Mouse (Mus musculus): ENCODE data around the gene Rpl7a. TPM values are rescaled to one million over a fixed set of nuclear protein-coding genes. Genes with fewer than 3 reads are reported as not detected.
A peak's percentile ranks its signal among the peaks of the same experiment; 100 is the strongest.

The Rpl7a gene
- polyA plus RNA-seq, 1 experiment from 2014 or later = 513 TPM

DNA sequence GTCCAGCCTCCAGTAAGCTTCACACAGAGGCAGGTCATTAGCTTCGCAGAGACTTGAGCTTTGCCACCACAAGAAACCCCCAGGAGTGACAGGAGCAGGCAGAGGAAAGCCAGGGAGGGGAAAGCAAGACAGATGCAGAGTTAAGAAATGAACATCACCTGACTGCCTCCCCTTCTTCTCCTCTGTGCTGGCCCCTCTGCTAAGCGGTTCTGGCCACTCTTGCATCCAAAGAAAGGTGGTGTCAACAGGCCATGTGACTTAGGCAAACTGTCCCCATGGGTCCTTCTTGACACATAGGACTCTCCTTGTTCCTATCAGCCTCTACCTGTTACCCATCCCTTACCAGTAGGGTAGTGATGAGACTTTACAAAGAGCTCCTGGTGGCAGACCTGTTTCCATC is 4.6 kb upstream of the Rpl7a start:
- H3K27me3 ChIP-seq (ENCODE audit: insufficient read depth, poor library complexity, severe bottlenecking) = no peaks in the 10 kb centered on the region
- H3K4me1 ChIP-seq = peaks cover 38% of the 10 kb centered on the region
- peaks cover 38% of the 10 kb centered on the region for H3K36me3 ChIP-seq
- no peak for DNase-seq (ENCODE audit: low spot score)
- H3K4me3 ChIP-seq = no peak overlapping the region
- H3K27ac ChIP-seq = no peak overlapping the region
- H3K9me3 ChIP-seq = no peaks in the 10 kb centered on the region
- 83% methylated on average over 2 of the region's 2 CpGs for WGBS

- Histone ChIP-seq H3K4me1 (peaks cover 36% of the 10 kb centered on the region), H3K27me3 (ENCODE audit: insufficient read depth, poor library complexity, severe bottlenecking) (no peaks in the 10 kb centered on the region), H3K36me3 (peaks cover 39% of the 10 kb centered on the region), H3K27ac (no peak overlapping the region), H3K9me3 (no peaks in the 10 kb centered on the region), H3K4me3 (no peak overlapping the region)
- no peak for DNase-seq (ENCODE audit: low spot score)
- 93% methylated on average over 3 of the region's 3 CpGs for WGBS
These were observed 4.1 kb upstream of the Rpl7a start for GRCm38 (mm10) chr2:26906431-26906830.

DNA sequence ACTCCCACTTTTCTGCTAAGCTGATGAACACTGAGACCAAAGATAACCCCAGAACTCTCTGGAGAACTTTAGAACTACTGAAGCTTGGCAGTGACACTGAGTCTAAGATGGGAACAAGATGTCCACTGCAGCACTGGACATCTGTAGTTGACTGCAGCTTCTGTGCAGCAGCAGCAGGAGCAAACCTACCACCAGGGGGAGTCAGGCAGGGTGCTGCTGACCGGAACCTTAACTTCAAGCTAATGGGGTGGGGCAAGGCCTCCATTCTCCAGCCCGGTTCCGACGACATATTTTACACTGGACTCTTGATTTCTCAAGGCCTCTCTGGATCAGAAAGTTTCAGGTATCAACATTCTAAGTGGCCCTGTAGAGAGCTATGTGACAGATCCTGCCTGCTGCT is 3.5 kb upstream of the Rpl7a start:
- no peaks in the 10 kb centered on the region for H3K27me3 ChIP-seq (ENCODE audit: insufficient read depth, poor library complexity, severe bottlenecking)
- H3K4me1 ChIP-seq = peaks cover 36% of the 10 kb centered on the region
- no peaks in the 10 kb centered on the region for H3K9me3 ChIP-seq
- 59% methylated on average over 4 of the region's 4 CpGs for WGBS
- H3K36me3 ChIP-seq = peaks cover 46% of the 10 kb centered on the region
- H3K4me3 ChIP-seq = no peak overlapping the region
- DNase-seq (ENCODE audit: low spot score) = no peak
- no peak overlapping the region for H3K27ac ChIP-seq

GRCm38 (mm10) chr2:26908710-26909386 is 1.7 kb upstream of the Rpl7a start:
- no peaks in the 10 kb centered on the region for H3K9me3 ChIP-seq
- 81% methylated on average over 18 of the region's 18 CpGs for WGBS
- H3K4me3 ChIP-seq = peak overlapping the region; percentile 88
- no peak for DNase-seq (ENCODE audit: low spot score)
- H3K27ac ChIP-seq = peak overlapping the region; percentile 17; the same call in 1 of the 2 replicates
- no peaks in the 10 kb centered on the region for H3K27me3 ChIP-seq (ENCODE audit: insufficient read depth, poor library complexity, severe bottlenecking)
- H3K36me3 ChIP-seq = peaks cover 63% of the 10 kb centered on the region
- H3K4me1 ChIP-seq = peaks cover 34% of the 10 kb centered on the region

GRCm38 (mm10) chr2:26909387-26909784 is 1.2 kb upstream of the Rpl7a start:
- peaks cover 68% of the 10 kb centered on the region for H3K36me3 ChIP-seq
- peak overlapping the region; percentile 96 for H3K27ac ChIP-seq
- peak overlapping the region; percentile 88 for H3K4me3 ChIP-seq
- no peaks in the 10 kb centered on the region for H3K9me3 ChIP-seq
- H3K27me3 ChIP-seq (ENCODE audit: insufficient read depth, poor library complexity, severe bottlenecking) = no peaks in the 10 kb centered on the region
- peaks cover 32% of the 10 kb centered on the region for H3K4me1 ChIP-seq
- DNase-seq (ENCODE audit: low spot score) = no peak

DNA sequence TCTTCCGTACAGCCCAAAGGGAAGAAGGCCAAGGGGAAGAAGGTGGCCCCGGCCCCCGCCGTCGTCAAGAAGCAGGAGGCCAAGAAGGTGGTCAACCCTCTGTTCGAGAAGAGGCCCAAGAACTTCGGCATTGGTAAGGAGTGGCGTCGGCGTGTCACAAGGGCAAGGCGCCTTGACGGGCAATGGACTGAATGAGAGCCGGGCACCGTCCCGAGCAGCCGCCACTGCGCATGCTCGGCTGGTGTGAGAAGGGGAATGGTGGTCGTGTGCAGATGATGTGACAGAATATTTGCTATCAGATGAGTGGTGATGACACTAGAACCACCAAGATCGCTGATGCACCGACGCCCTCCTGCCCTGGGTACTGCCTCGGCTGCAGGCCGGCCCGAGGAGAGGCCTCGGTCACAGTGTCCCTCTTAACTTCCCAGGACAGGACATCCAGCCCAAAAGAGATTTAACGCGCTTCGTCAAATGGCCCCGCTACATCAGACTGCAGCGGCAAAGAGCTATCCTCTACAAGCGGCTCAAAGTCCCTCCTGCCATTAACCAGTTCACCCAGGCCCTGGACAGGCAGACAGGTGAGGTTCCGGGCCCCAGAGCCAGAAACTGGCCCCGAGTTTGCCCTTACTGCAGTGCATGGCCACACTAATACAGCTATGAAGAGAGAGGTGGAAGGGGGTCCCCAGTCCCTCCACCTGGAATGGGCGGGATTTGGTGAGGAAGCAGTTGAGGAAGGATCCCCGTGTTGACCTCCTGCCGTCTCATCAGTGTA is 616 bp downstream of the Rpl7a start:
- no peak for DNase-seq (ENCODE audit: low spot score)
- Histone ChIP-seq H3K36me3 (peaks cover 60% of the 10 kb centered on the region), H3K9me3 (no peaks in the 10 kb centered on the region), H3K27me3 (ENCODE audit: insufficient read depth, poor library complexity, severe bottlenecking) (no peaks in the 10 kb centered on the region), H3K4me3 (peak overlapping the region; percentile 88), H3K4me1 (peaks cover 44% of the 10 kb centered on the region), H3K27ac (peak overlapping the region; percentile 96)
- WGBS = under 1% methylated on average over 37 of the region's 37 CpGs

DNA sequence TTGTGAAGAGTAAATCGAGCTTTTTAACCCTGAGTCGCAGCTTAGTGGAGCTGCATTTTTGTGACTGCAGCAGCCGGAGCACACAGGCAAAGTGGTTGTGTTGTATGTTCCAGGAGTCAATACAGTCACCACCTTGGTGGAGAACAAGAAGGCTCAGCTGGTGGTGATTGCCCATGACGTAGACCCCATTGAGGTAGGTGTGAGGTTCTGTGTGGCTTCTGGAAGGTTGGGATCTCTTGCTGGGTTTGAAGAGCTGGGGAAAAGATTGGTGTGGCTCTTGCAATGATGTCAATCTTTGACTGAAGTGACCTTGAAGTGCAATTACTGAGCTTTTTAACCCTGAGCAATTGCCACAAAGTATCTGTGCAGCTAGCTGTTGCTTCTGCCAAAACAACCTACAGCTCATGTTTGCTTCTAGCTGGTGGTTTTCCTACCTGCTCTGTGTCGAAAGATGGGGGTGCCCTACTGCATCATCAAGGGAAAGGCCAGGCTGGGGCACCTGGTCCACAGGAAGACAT is 1.7 kb downstream of the Rpl7a start:
- WGBS = 70% methylated on average over 5 of the region's 5 CpGs
- Histone ChIP-seq H3K9me3 (no peaks in the 10 kb centered on the region), H3K4me1 (peaks cover 50% of the 10 kb centered on the region), H3K36me3 (peaks cover 48% of the 10 kb centered on the region), H3K4me3 (peak overlapping the region; percentile 88), H3K27me3 (ENCODE audit: insufficient read depth, poor library complexity, severe bottlenecking) (no peaks in the 10 kb centered on the region), H3K27ac (peak overlapping the region; percentile 96; the same call in 1 of the 2 replicates)
- DNase-seq (ENCODE audit: low spot score) = no peak

- Histone ChIP-seq H3K4me3 (no peak overlapping the region), H3K27me3 (ENCODE audit: insufficient read depth, poor library complexity, severe bottlenecking) (no peaks in the 10 kb centered on the region), H3K27ac (no peak overlapping the region), H3K36me3 (peaks cover 45% of the 10 kb centered on the region), H3K9me3 (no peaks in the 10 kb centered on the region), H3K4me1 (peaks cover 47% of the 10 kb centered on the region)
- WGBS = 77% methylated on average over 17 of the region's 17 CpGs
- DNase-seq (ENCODE audit: low spot score) = no peak
These were observed 3.0 kb downstream of the Rpl7a start for GRCm38 (mm10) chr2:26913416-26914147.

- WGBS = 61% methylated on average over 8 of the region's 8 CpGs
- DNase-seq (ENCODE audit: low spot score) = no peak
- Histone ChIP-seq H3K9me3 (no peaks in the 10 kb centered on the region), H3K27me3 (ENCODE audit: insufficient read depth, poor library complexity, severe bottlenecking) (no peaks in the 10 kb centered on the region), H3K36me3 (peaks cover 52% of the 10 kb centered on the region), H3K4me3 (peak overlapping the region; percentile 76; the same call in 1 of the 2 replicates), H3K4me1 (peaks cover 41% of the 10 kb centered on the region), H3K27ac (no peak overlapping the region)
These were observed 3.8 kb downstream of the Rpl7a start for GRCm38 (mm10) chr2:26914148-26914941.

DNA sequence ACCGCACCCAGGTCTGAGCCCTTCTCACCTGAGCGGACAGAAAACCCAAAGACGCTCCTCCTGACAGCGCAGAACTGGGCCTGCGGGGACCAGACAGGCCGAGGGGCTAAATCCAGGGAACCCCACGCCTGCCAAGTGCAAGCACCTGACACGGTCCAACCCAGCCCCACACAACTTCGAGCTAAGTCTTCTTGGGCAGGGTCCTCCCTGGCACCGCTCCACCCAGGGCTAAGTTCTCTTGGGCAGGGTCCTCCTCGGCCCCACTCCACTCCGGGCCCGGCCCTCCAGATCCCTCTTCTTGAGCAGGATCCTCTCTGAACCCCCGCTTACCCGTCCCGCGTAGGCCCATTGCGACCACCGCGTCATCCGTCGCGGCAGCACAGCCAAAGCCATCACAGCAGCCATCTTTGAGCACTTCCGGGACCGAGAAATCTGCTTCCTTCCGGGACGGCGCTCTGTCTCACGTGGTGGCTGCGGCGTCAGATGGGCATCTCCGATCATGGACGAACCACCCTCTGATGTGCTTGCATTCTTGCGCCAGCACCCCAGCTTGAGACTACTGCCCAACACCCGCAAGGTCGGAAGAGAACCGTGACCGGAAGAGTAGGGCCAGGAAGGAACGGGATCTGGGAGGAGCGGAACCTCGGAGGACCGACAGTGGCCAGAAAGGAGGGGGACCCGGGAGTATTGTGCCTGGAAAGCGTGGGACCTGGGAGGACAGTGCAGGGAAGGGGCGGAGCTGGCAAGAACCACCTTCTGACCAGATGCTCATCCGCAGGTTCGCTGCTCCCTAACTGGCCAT is 5.6 kb downstream of the Rpl7a start, which contains the start of the genes Surf2 and Surf1:
TSS of gene Surf2 (plus strand) at position 441 of the 802 bp plus-strand sequence.
TSS of gene Surf1 (minus strand) at position 604 of the 802 bp plus-strand sequence.
- Histone ChIP-seq H3K9me3 (no peaks in the 10 kb centered on the region), H3K4me1 (peaks cover 41% of the 10 kb centered on the region), H3K36me3 (peaks cover 70% of the 10 kb centered on the region), H3K4me3 (peak within 1 kb of the TSS; percentile 76), H3K27me3 (ENCODE audit: insufficient read depth, poor library complexity, severe bottlenecking) (no peaks in the 10 kb centered on the region), H3K27ac (peak within 1 kb of the TSS; percentile 90)
- peak; percentile 94 for DNase-seq (ENCODE audit: low spot score)
- WGBS = 2% methylated on average over 47 of the region's 47 CpGs

- 4% methylated on average over 13 of the region's 13 CpGs for WGBS
- Histone ChIP-seq H3K27ac (peak overlapping the region; percentile 90), H3K4me3 (peak overlapping the region; percentile 76), H3K27me3 (ENCODE audit: insufficient read depth, poor library complexity, severe bottlenecking) (no peaks in the 10 kb centered on the region), H3K36me3 (peaks cover 71% of the 10 kb centered on the region), H3K9me3 (no peaks in the 10 kb centered on the region), H3K4me1 (peaks cover 38% of the 10 kb centered on the region)
- DNase-seq (ENCODE audit: low spot score) = no peak
These were observed 6.2 kb downstream of the Rpl7a start for GRCm38 (mm10) chr2:26916738-26917137.

Measured in heart, embryonic 10.5 days (tissue).